Mouse (Mus musculus) lung, embryonic 16.5 days (tissue): Measurements from ENCODE around the gene Tubgcp3. TPM values are rescaled to one million over a fixed set of nuclear protein-coding genes. Genes with fewer than 3 reads are reported as not detected.
A peak's percentile ranks its signal among the peaks of the same experiment; 100 is the strongest.

Experiments used
- ATAC-seq: fragments of 200-750 bp; cut with Nextera tagmentation; 2 replicates; pipeline ENCODE4 v1.8.0; 2017; ENCODE audit warnings: low read depth, mild to moderate bottlenecking, moderate library complexity
- H3K27ac ChIP-seq: fragments of 300-500 bp; sonication (generic); 2 replicates; pipeline ENCODE4 v1.5.1; 2014; ENCODE audit warnings: mild to moderate bottlenecking, control low read depth, low read length
- H3K27me3 ChIP-seq: fragments of 300-500 bp; sonication (generic); 2 replicates; pipeline ENCODE4 v1.6.1; 2014; ENCODE audit warnings: low read depth, low read length, mixed read lengths; ENCODE audit not compliant: control insufficient read depth, insufficient read depth
- H3K36me3 ChIP-seq: fragments of 300-500 bp; sonication (generic); 2 replicates; pipeline ENCODE4 v1.6.1; 2014; ENCODE audit warnings: low read length; ENCODE audit not compliant: control insufficient read depth, insufficient read depth
- H3K4me1 ChIP-seq: fragments of 300-500 bp; sonication (generic); replicated peaks from 2 replicates; pipeline ENCODE4 v1.6.1; 2014; ENCODE audit warnings: low read length, mixed read lengths; ENCODE audit not compliant: control insufficient read depth, insufficient read depth
- H3K4me2 ChIP-seq: fragments of 300-500 bp; sonication (generic); 2 replicates; pipeline ENCODE4 v1.6.1; 2014; ENCODE audit warnings: low read depth, low read length, control low read depth
- H3K4me3 ChIP-seq: fragments of 300-500 bp; sonication (generic); 2 replicates; pipeline ENCODE4 v1.5.1; 2014; ENCODE audit warnings: mild to moderate bottlenecking, low read length, control low read depth
- H3K9ac ChIP-seq: fragments of 300-500 bp; sonication (generic); 2 replicates; pipeline ENCODE4 v1.6.1; 2014; ENCODE audit warnings: low read length, control low read depth
- H3K9me3 ChIP-seq: fragments of 300-500 bp; sonication (generic); 2 replicates; pipeline ENCODE4 v1.6.1; 2016; ENCODE audit warnings: low read length; ENCODE audit not compliant: control insufficient read depth
- WGBS: fragments of 180-500 bp; shearing (Covaris S2); extraction: QIAGEN DNeasy Blood & Tissue Kit; methylation state at CpG from one replicate; pipeline ENCODE4 v1.1.7; 2014; 5-methylcytosine and 5-hydroxymethylcytosine counted together
- polyA plus RNA-seq: library from polyadenylated mRNA; unstranded; fragments of >200 nt; fragmentation: Nextera tagmentation; extraction: Ambion mirVana; gene quantifications from 2 replicates; pipeline ENCODE4 v1.2.1, GENCODE M21; 2015

The Tubgcp3 gene
- polyA plus RNA-seq: 45.3 and 47.4 TPM in 2 replicates

DNA sequence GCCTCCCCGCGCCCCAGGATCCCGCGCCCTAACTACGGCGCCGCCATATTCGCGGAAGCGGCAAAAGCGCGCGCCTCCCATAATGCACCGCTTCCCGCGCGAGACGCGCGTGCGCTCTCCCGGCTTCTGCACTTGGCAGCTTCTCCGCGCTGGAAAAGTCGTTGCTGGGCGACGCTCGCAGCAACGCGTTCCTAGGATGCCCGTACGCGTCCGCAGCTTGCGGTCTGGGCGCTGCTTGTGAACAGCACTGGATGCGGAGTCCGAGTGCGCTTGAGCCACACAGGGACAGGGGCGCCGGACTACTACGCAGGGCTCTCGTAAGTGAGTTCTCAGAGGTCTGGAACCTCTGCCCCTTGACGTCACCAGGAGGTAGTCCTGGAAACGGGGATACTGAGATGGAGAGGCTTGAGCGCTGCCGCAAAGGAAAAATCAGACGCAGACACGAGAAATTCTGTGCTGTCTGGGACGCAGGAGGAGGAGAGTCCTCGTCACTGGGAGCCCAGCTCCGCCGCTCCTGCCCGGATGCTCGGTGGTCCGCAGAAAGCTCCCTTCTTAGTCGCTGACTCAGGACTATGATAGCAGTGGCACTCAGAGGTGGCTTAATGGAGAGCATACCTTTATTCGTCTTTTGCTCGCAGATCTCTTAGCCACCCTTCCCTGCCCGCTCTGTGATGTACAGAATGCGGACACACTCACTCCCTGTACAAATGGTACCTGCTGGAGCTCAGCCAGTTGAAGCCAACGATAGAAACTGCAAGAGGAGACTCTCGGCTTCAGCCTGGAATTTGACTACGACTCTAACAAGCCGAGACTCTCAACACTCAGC lies at the start of gene Tubgcp3:
TSS of gene Tubgcp3 (minus strand) at position 193 of the 826 bp plus-strand sequence.
- no peaks in the 10 kb centered on the region for H3K9me3 ChIP-seq
- peak; percentile 95 for ATAC-seq
- H3K4me2 ChIP-seq: peak within 1 kb of the TSS; percentile 59
- WGBS: under 1% methylated on average over 65 of the region's 65 CpGs
- H3K27ac ChIP-seq: peak within 1 kb of the TSS; percentile 48
- peaks cover 5% of the 10 kb centered on the region; the same call in 1 of the 2 replicates for H3K27me3 ChIP-seq
- H3K36me3 ChIP-seq: no peaks in the 10 kb centered on the region
- H3K4me1 ChIP-seq: peaks cover 12% of the 10 kb centered on the region
- H3K9ac ChIP-seq: peak within 1 kb of the TSS; percentile 94
- H3K4me3 ChIP-seq: peak within 1 kb of the TSS; percentile 96

DNA sequence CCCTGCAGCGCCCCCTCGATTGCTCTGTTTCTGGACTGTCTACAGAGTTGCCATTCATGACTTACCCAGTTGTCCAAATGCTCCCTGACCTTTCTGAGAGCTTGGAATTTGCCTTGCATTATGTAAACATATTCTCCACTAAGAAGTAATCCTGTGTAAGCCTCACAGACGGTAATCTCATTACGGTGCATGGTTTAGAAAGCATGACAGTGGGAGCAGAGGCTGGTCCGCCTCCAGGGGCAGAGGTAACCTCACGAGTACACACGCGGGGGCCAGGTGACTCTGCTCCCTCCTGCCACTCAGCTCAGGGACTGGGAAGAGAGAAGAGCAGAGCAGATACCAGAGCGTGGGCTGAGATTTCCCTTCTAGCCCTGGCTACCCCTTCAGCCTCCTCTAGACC lies 47.0 kb upstream of the Tubgcp3 start:
- no peak overlapping the region for H3K27ac ChIP-seq
- H3K27me3 ChIP-seq: no peaks in the 10 kb centered on the region
- no peaks in the 10 kb centered on the region for H3K9me3 ChIP-seq
- H3K4me1 ChIP-seq: no peaks in the 10 kb centered on the region
- WGBS: 48% methylated on average over 9 of the region's 9 CpGs
- no peak for ATAC-seq
- H3K4me3 ChIP-seq: no peak overlapping the region
- no peak overlapping the region for H3K4me2 ChIP-seq
- no peak overlapping the region for H3K9ac ChIP-seq
- no peaks in the 10 kb centered on the region for H3K36me3 ChIP-seq

DNA sequence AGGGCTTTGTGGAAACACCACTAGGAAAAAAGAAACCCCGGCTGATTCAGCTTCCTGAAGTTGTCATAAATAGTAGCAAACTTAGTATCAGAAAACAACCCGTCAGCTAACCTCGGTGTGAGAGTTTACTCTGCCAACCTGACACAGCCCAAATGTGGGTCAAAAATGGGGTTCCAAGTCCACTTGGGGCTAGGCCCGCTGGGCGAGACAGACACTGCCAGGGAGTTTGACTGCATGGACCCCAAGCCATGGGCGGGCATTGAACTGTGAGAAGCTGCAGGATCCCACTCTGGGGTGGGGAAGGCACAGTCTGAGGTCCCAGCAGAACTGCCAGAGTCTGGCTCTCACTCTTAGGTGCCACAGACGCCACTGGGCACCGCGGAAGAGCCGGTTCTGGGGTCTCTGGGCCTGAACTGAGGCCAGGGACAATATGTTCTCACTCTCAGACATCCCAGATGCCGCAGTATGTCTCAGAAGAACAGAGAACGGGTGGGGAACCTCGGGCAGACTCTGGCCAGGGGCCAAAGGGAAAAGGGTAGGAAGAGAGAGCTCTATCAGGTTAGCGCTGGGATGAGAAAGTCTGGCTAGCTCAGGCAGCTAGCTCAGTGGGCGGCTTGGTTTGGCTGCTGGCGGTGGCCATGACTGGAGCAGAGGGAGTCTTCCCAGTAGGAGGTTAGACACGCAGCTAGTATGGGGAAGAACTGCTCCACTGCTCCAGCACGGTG lies 44.0 kb upstream of the Tubgcp3 start:
- no peak overlapping the region for H3K4me3 ChIP-seq
- H3K9me3 ChIP-seq: no peaks in the 10 kb centered on the region
- H3K27me3 ChIP-seq: no peaks in the 10 kb centered on the region
- no peak overlapping the region for H3K4me2 ChIP-seq
- H3K9ac ChIP-seq: no peak overlapping the region
- H3K4me1 ChIP-seq: no peaks in the 10 kb centered on the region
- no peaks in the 10 kb centered on the region for H3K36me3 ChIP-seq
- ATAC-seq: no peak
- H3K27ac ChIP-seq: no peak overlapping the region
- 76% methylated on average over 18 of the region's 18 CpGs for WGBS

DNA sequence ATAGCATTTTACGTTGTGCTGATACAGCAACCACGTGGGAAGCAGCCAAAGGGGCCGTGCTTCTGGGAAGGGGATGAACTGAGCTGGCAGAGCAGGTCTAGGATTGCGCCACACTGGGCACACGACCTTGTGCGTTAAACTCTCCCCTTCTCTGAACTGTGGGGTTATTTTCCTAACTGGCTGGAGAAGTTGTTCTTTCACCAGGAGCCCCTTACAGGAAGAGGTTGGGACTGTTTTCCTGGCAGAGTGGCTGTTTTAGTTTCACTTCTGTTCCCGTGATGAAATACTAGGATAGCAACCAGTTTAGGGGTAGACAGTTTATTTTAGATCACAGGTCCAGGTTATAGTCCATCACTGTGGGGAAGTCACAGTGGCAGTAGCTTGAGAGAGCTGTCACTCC lies 39.6 kb upstream of the Tubgcp3 start:
- Histone ChIP-seq H3K27me3 (no peaks in the 10 kb centered on the region; the same call in 1 of the 2 replicates), H3K27ac (no peak overlapping the region), H3K4me1 (no peaks in the 10 kb centered on the region), H3K9me3 (no peaks in the 10 kb centered on the region), H3K4me2 (no peak overlapping the region), H3K9ac (no peak overlapping the region), H3K4me3 (no peak overlapping the region), H3K36me3 (no peaks in the 10 kb centered on the region)
- no peak for ATAC-seq
- WGBS: 61% methylated on average over 7 of the region's 7 CpGs

DNA sequence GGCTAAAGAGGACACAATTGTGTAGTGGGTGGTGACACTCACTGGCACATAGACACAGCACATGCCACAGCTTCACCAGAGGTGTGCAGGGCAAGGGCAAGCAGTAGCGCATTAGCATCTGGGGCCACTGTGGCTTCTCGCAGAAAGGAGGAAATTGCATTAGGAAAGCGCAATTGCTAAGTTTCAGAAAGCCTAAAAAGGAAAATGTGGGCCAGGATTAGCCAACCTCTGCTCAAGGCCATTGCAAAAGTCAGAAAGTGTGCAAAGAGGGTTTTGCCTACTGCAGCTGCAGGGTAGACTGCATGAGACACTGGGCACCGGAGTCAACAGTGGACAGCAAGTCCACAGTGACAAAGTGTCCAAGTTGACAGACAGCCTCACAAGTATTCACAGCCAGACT lies 31.5 kb upstream of the Tubgcp3 start:
- Histone ChIP-seq H3K9me3 (no peaks in the 10 kb centered on the region), H3K36me3 (no peaks in the 10 kb centered on the region), H3K4me2 (no peak overlapping the region), H3K27ac (no peak overlapping the region), H3K27me3 (no peaks in the 10 kb centered on the region), H3K9ac (no peak overlapping the region), H3K4me3 (no peak overlapping the region), H3K4me1 (no peaks in the 10 kb centered on the region)
- no peak for ATAC-seq
- 79% methylated on average over 4 of the region's 4 CpGs for WGBS

DNA sequence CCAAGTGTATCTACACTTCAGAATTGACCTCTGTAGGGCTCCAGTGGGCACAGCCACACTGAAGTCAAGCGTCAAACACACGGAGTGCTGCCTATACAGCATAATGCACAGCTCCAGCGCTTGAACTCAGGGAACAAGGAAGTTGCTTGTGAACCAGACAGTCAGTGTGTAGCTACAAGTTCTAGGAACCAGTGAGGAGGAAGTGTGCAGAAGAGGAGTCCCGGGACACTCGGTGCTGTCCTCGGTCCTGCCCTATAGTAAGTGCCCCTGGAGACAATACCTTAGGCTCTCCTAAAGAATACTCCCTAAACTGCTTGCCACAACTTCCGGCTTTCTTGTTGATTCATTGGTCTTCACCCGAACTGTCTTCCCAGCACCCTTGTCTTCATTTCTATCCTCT lies 30.2 kb upstream of the Tubgcp3 start:
- H3K9ac ChIP-seq: no peak overlapping the region
- H3K36me3 ChIP-seq: no peaks in the 10 kb centered on the region
- no peak overlapping the region for H3K4me2 ChIP-seq
- H3K4me1 ChIP-seq: no peaks in the 10 kb centered on the region
- no peaks in the 10 kb centered on the region for H3K9me3 ChIP-seq
- 37% methylated on average over 8 of the region's 8 CpGs for WGBS
- ATAC-seq: no peak
- no peaks in the 10 kb centered on the region for H3K27me3 ChIP-seq
- H3K4me3 ChIP-seq: no peak overlapping the region
- H3K27ac ChIP-seq: no peak overlapping the region

DNA sequence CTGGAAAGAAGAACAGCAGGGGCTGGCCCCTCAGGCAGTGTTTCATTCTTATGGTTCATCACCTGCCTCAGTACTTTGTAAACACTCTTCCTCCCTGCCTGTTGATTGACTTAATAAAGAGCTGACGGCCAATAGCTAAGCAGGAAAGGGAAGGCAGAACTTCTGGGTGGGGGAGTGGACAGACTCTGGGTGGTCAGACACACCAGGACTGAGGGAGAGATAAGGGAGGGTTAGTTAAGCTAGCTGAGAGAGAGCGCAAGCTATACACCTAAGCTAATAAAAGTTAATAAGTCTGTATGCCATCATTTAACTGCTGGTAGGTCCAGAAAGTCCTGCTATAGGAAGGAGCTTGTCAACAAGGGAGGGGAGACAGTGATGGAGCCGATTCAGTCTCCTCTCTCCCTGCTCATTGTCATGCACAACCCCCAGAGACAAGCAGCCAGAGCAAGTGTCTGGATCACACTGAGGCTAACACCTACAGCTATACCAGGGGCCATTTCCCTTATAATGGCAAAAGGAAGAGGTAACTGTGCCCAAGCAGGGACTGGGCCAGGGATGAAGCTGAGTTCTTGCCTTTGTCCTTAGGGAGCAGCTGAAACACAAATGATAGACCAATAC lies 26.7 kb upstream of the Tubgcp3 start:
- WGBS: 25% methylated on average over 3 of the region's 3 CpGs
- Histone ChIP-seq H3K36me3 (no peaks in the 10 kb centered on the region), H3K4me3 (no peak overlapping the region), H3K9ac (no peak overlapping the region), H3K4me1 (no peaks in the 10 kb centered on the region), H3K27me3 (no peaks in the 10 kb centered on the region), H3K4me2 (no peak overlapping the region), H3K9me3 (no peaks in the 10 kb centered on the region), H3K27ac (no peak overlapping the region)
- no peak for ATAC-seq

DNA sequence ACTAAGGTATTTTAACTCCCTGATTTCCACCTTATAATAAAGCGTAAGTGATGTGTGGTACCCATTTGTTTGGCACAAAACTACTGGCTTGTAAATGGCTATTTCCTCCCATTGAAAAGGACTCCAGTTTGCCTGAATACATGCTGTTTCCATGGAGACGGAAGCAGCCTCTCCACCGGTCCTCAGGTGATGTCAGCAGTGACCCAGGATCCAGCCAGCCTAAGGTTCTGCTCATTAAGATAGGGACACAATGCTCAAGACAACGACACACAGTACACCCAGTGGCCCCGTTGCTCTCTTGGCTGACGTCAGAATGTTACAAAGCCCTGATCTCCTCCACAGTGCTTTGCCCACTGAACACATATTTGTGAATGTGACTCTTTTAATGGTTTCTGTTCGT lies 16.8 kb upstream of the Tubgcp3 start:
- Histone ChIP-seq H3K4me2 (no peak overlapping the region), H3K4me1 (no peaks in the 10 kb centered on the region), H3K9ac (no peak overlapping the region), H3K9me3 (no peaks in the 10 kb centered on the region), H3K27me3 (no peaks in the 10 kb centered on the region), H3K36me3 (no peaks in the 10 kb centered on the region), H3K4me3 (no peak overlapping the region), H3K27ac (no peak overlapping the region)
- WGBS: 44% methylated on average over 7 of the region's 7 CpGs
- no peak for ATAC-seq

DNA sequence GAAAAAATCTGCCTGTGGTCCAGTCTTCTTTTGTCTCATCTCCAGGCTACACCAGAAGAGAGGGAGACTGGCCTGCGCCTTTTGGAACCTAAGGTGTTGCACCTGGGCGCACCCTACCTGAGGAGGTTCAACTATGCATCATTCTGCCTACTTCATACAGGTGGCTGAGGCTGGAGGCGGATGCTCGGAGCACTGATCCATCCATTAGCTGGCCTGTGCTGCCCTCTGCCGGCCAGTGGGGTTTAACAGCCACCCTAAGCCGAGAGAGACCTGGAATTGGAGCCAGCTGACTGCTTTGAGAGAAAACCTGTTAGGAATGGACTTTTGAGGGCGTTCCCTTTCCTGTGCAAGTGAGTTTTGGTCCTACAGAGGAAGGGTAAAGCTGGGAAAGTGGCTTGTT lies 5.5 kb upstream of the Tubgcp3 start:
- Histone ChIP-seq H3K9me3 (no peaks in the 10 kb centered on the region), H3K4me2 (no peak overlapping the region), H3K27ac (no peak overlapping the region), H3K36me3 (no peaks in the 10 kb centered on the region), H3K27me3 (peaks cover 5% of the 10 kb centered on the region; the same call in 1 of the 2 replicates), H3K4me3 (no peak overlapping the region), H3K4me1 (peaks cover under 1% of the 10 kb centered on the region), H3K9ac (no peak overlapping the region)
- WGBS: 3% methylated on average over 7 of the region's 7 CpGs
- ATAC-seq: peak; percentile 87
